In genomic region chr1:75425796-75426471, GRCm38 (mm10) we compare ENCODE assay signal across 10 mouse cellular contexts. TPM values are rescaled to one million over a fixed set of nuclear protein-coding genes. Genes with fewer than 3 reads are reported as not detected.
DNase-seq lines count a peak whose midpoint lies in the region; ATAC-seq and TF ChIP-seq lines count a peak whose summit lies in the region.
"Had no signal": no experiment of that assay in that cellular context is flagged by ENCODE, and none has a peak within 500 bp of the region (broad histone marks: within the 10 kb centered on the region; RNA-seq: fewer than 3 reads in every experiment).

No protein-coding gene starts in this region.

- H3K9ac ChIP-seq in midbrain, embryonic 16.5 days (ENCODE audit: low read depth, low read length): no peak overlapping the region
- H3K9ac ChIP-seq in midbrain, postnatal 0 days (replicated peaks; ENCODE audit: low read length, poor library complexity, severe bottlenecking): no peak overlapping the region
- H3K9ac ChIP-seq: hindbrain, embryonic 15.5 days had no signal

- ATAC-seq in frontal cortex, adult (ENCODE audit: low TSS enrichment): peak; percentile 8; the same call in 1 of the 2 replicates
- ATAC-seq in midbrain, embryonic 16.5 days: no peak
- ATAC-seq in midbrain, postnatal 0 days (ENCODE audit: low FRiP score): no peak

- H3K4me2 ChIP-seq in midbrain, embryonic 16.5 days (ENCODE audit: low read length): no peak overlapping the region
- no peak overlapping the region for H3K4me2 ChIP-seq in midbrain, postnatal 0 days (ENCODE audit: low read depth, low read length, poor library complexity, severe bottlenecking)
- H3K4me2 ChIP-seq: hindbrain, embryonic 15.5 days had no signal

- no peak overlapping the region for H3K27ac ChIP-seq in midbrain, embryonic 10.5 days (replicated peaks)
- H3K27ac ChIP-seq in midbrain, embryonic 16.5 days (ENCODE audit: low read length): no peak overlapping the region
- H3K27ac ChIP-seq in embryonic fibroblast, embryonic 13.5 days (ENCODE audit: insufficient read depth, low read length): no peak overlapping the region
- no peak overlapping the region for H3K27ac ChIP-seq in midbrain, postnatal 0 days (ENCODE audit: low read depth, low read length)
- H3K27ac ChIP-seq: hindbrain, embryonic 15.5 days had no signal

- DNase-seq in frontal cortex, postnatal 14 days (ENCODE audit: low spot score in 2 of 2): no peak
- peak; percentile 81 for DNase-seq in midbrain, embryonic 10.5 days (ENCODE audit: low spot score)
- DNase-seq in adipocyte (ENCODE audit: low spot score): peak; percentile 60
- DNase-seq in midbrain, postnatal 0 days (ENCODE audit: low spot score): peak; percentile 73
- no peak for DNase-seq in ovary, postnatal 36 days (ENCODE audit: low spot score)

- H3K9me3 ChIP-seq in midbrain, embryonic 10.5 days (replicated peaks): no peaks in the 10 kb centered on the region
- no peaks in the 10 kb centered on the region for H3K9me3 ChIP-seq in midbrain, embryonic 16.5 days (replicated peaks; ENCODE audit: control insufficient read depth, low read length, poor library complexity, severe bottlenecking)
- H3K9me3 ChIP-seq in midbrain, postnatal 0 days (ENCODE audit: low read length): no peaks in the 10 kb centered on the region
- H3K9me3 ChIP-seq: hindbrain, embryonic 15.5 days had no signal

- peaks cover 75% of the 10 kb centered on the region for H3K4me1 ChIP-seq in midbrain, embryonic 10.5 days
- H3K4me1 ChIP-seq in midbrain, embryonic 16.5 days (ENCODE audit: control insufficient read depth, insufficient read depth, low read length): peaks cover 9% of the 10 kb centered on the region
- H3K4me1 ChIP-seq in embryonic fibroblast, embryonic 13.5 days (ENCODE audit: control insufficient read depth, insufficient read depth, low read length): no peaks in the 10 kb centered on the region
- H3K4me1 ChIP-seq in midbrain, postnatal 0 days (ENCODE audit: insufficient read depth, low read length): no peaks in the 10 kb centered on the region; the same call in 1 of the 2 replicates

- TF ChIP-seq CTCF in embryonic fibroblast, embryonic 13.5 days (IDR thresholded peaks at IDR 0.05; ENCODE audit: borderline replicate concordance, insufficient read depth, low read length): peak; percentile 49
- peak; percentile 72 for TF ChIP-seq CTCF in midbrain, postnatal 0 days (IDR thresholded peaks at IDR 0.05)

- H3K27me3 ChIP-seq in midbrain, embryonic 10.5 days (ENCODE audit: low read depth, poor library complexity, severe bottlenecking): peaks cover 78% of the 10 kb centered on the region
- H3K27me3 ChIP-seq in midbrain, embryonic 16.5 days (ENCODE audit: control insufficient read depth, insufficient read depth, low read depth, low read length): peaks cover 23% of the 10 kb centered on the region
- peaks cover 14% of the 10 kb centered on the region; the same call in 1 of the 2 replicates for H3K27me3 ChIP-seq in midbrain, postnatal 0 days (ENCODE audit: insufficient read depth, low read length)

- 0 out of 2 replicates have a peak, but pooled peaks cover 3% of the 10 kb centered on the region for H3K36me3 ChIP-seq in midbrain, embryonic 10.5 days
- H3K36me3 ChIP-seq in midbrain, embryonic 16.5 days (ENCODE audit: control insufficient read depth, insufficient read depth, low read length): no peaks in the 10 kb centered on the region
- peaks cover 19% of the 10 kb centered on the region; the same call in 1 of the 2 replicates for H3K36me3 ChIP-seq in midbrain, postnatal 0 days (ENCODE audit: insufficient read depth, low read length)
- H3K36me3 ChIP-seq: hindbrain, embryonic 15.5 days had no signal

- H3K4me3 ChIP-seq in midbrain, embryonic 10.5 days: no peak overlapping the region
- no peak overlapping the region for H3K4me3 ChIP-seq in midbrain, embryonic 16.5 days (ENCODE audit: low read depth, low read length)
- H3K4me3 ChIP-seq in embryonic fibroblast, embryonic 13.5 days (ENCODE audit: insufficient read depth, low read length): no peak overlapping the region
- H3K4me3 ChIP-seq in midbrain, postnatal 0 days (ENCODE audit: low read depth, low read length): no peak overlapping the region
- H3K4me3 ChIP-seq: hindbrain, embryonic 15.5 days; myocyte had no signal

- WGBS in midbrain, embryonic 10.5 days: 34% methylated on average over 10 of the region's 10 CpGs
- WGBS in midbrain, embryonic 16.5 days: 38% methylated on average over 10 of the region's 10 CpGs
- 36% methylated on average over 10 of the region's 10 CpGs for WGBS in midbrain, postnatal 0 days

- TF ChIP-seq POLR2A in embryonic fibroblast, embryonic 13.5 days (IDR thresholded peaks at IDR 0.05; ENCODE audit: low read depth, low read length): no peak

RNA-seq across cellular contexts. Expression of gene Gmppa, which starts 9.8 kb away (rescaled TPM):
- polyA plus RNA-seq in midbrain, embryonic 10.5 days (2016; fragmentation: Nextera tagmentation; extraction: Ambion mirVana): 70.2 and 73.1 TPM in 2 replicates
- 79.7 and 81.3 TPM in 2 replicates for polyA plus RNA-seq in midbrain, embryonic 16.5 days (2015; fragmentation: Nextera tagmentation; extraction: Ambion mirVana)
- 70.6 and 77.6 TPM in 2 replicates for polyA plus RNA-seq in embryonic fibroblast, embryonic 13.5 days (2011; ENCODE audit: insufficient read length, low read depth, missing spikeins)
- 77.1 and 94.9 TPM in 2 replicates for total RNA-seq in midbrain, postnatal 0 days (2014; rRNA removed)
- 67.4 and 76.1 TPM in 2 replicates for polyA plus RNA-seq in midbrain, postnatal 0 days (2015; fragmentation: Nextera tagmentation; extraction: Ambion mirVana)

RNA-seq across cellular contexts. Expression of gene Asic4, which starts 24.3 kb away (rescaled TPM):
- 6.1 and 17.7 TPM in 2 replicates for polyA plus RNA-seq in midbrain, embryonic 10.5 days (2016; fragmentation: Nextera tagmentation; extraction: Ambion mirVana)
- 45.4 and 54.8 TPM in 2 replicates for polyA plus RNA-seq in midbrain, embryonic 16.5 days (2015; fragmentation: Nextera tagmentation; extraction: Ambion mirVana)
- polyA plus RNA-seq in embryonic fibroblast, embryonic 13.5 days (2011; ENCODE audit: insufficient read length, low read depth, missing spikeins): not detected in 2 replicates
- 180 and 188 TPM in 2 replicates for total RNA-seq in midbrain, postnatal 0 days (2014; rRNA removed)
- polyA plus RNA-seq in midbrain, postnatal 0 days (2015; fragmentation: Nextera tagmentation; extraction: Ambion mirVana): 54.8 and 60.0 TPM in 2 replicates

RNA-seq across cellular contexts. Expression of gene Speg, which starts 50.8 kb away (rescaled TPM):
- polyA plus RNA-seq in midbrain, embryonic 10.5 days (2016; fragmentation: Nextera tagmentation; extraction: Ambion mirVana): 23.6 and 26.9 TPM in 2 replicates
- 17.7 and 20.8 TPM in 2 replicates for polyA plus RNA-seq in midbrain, embryonic 16.5 days (2015; fragmentation: Nextera tagmentation; extraction: Ambion mirVana)
- 54.2 and 56.4 TPM in 2 replicates for polyA plus RNA-seq in embryonic fibroblast, embryonic 13.5 days (2011; ENCODE audit: insufficient read length, low read depth, missing spikeins)
- total RNA-seq in midbrain, postnatal 0 days (2014; rRNA removed): 62.9 and 70.6 TPM in 2 replicates
- 22.0 and 23.7 TPM in 2 replicates for polyA plus RNA-seq in midbrain, postnatal 0 days (2015; fragmentation: Nextera tagmentation; extraction: Ambion mirVana)

RNA-seq across cellular contexts. Expression of gene Chpf, which starts 53.2 kb away (rescaled TPM):
- 24.4 and 25.2 TPM in 2 replicates for polyA plus RNA-seq in midbrain, embryonic 10.5 days (2016; fragmentation: Nextera tagmentation; extraction: Ambion mirVana)
- polyA plus RNA-seq in midbrain, embryonic 16.5 days (2015; fragmentation: Nextera tagmentation; extraction: Ambion mirVana): 34.8 and 37.5 TPM in 2 replicates
- polyA plus RNA-seq in embryonic fibroblast, embryonic 13.5 days (2011; ENCODE audit: insufficient read length, low read depth, missing spikeins): 68.1 and 82.3 TPM in 2 replicates
- 125 and 132 TPM in 2 replicates for total RNA-seq in midbrain, postnatal 0 days (2014; rRNA removed)
- 60.0 and 60.8 TPM in 2 replicates for polyA plus RNA-seq in midbrain, postnatal 0 days (2015; fragmentation: Nextera tagmentation; extraction: Ambion mirVana)

RNA-seq across cellular contexts. Expression of gene Tmem198, which starts 53.4 kb away (rescaled TPM):
- polyA plus RNA-seq in midbrain, embryonic 10.5 days (2016; fragmentation: Nextera tagmentation; extraction: Ambion mirVana): 9.9 and 17.4 TPM in 2 replicates
- 52.0 and 56.7 TPM in 2 replicates for polyA plus RNA-seq in midbrain, embryonic 16.5 days (2015; fragmentation: Nextera tagmentation; extraction: Ambion mirVana)
- polyA plus RNA-seq in embryonic fibroblast, embryonic 13.5 days (2011; ENCODE audit: insufficient read length, low read depth, missing spikeins): 0.70 and 1.2 TPM in 2 replicates
- total RNA-seq in midbrain, postnatal 0 days (2014; rRNA removed): 52.4 and 57.8 TPM in 2 replicates
- polyA plus RNA-seq in midbrain, postnatal 0 days (2015; fragmentation: Nextera tagmentation; extraction: Ambion mirVana): 49.4 and 50.4 TPM in 2 replicates

Comparison
In these comparisons a context has a peak if more than half of its experiments do, and no peak if none do; other contexts are left out.
1. DNase-seq: peak in midbrain, embryonic 10.5 days (single experiment), adipocyte (single experiment) and midbrain, postnatal 0 days (single experiment); none in frontal cortex, postnatal 14 days (0 of 2) and ovary, postnatal 36 days (single experiment).